Mouse (Mus musculus): ENCODE results near the gene Rcbtb2. TPM values are rescaled to one million over a fixed set of nuclear protein-coding genes. Genes with fewer than 3 reads are reported as not detected.
A peak's percentile ranks its signal among the peaks of the same experiment; 100 is the strongest.

Gene Rcbtb2
- total RNA-seq, 2 experiments from 2014 or later, result 35.9 to 69.2 TPM

GRCm38 (mm10) chr14:73181144-73181543 is 58.3 kb downstream of the Rcbtb2 start:
- no peak for ATAC-seq (ENCODE audit: poor library complexity, severe bottlenecking)

- ATAC-seq (ENCODE audit: poor library complexity, severe bottlenecking), result peak; percentile 89
Measured at GRCm38 (mm10) chr14:73186875-73187274, 64.0 kb downstream of the Rcbtb2 start.

- ATAC-seq (ENCODE audit: poor library complexity, severe bottlenecking), result no peak
Measured at GRCm38 (mm10) chr14:73199058-73199457, 76.2 kb downstream of the Rcbtb2 start.

GRCm38 (mm10) chr14:73201447-73201846 is 78.6 kb downstream of the Rcbtb2 start:
- no peak for ATAC-seq (ENCODE audit: poor library complexity, severe bottlenecking)

GRCm38 (mm10) chr14:73204016-73204415 is 81.2 kb downstream of the Rcbtb2 start:
- no peak for ATAC-seq (ENCODE audit: poor library complexity, severe bottlenecking)

GRCm38 (mm10) chr14:73209262-73209661 is 86.4 kb downstream of the Rcbtb2 start:
- no peak for ATAC-seq (ENCODE audit: poor library complexity, severe bottlenecking)

- no peak for ATAC-seq (ENCODE audit: poor library complexity, severe bottlenecking)
Measured at GRCm38 (mm10) chr14:73210196-73210595, 87.4 kb downstream of the Rcbtb2 start.

GRCm38 (mm10) chr14:73211477-73211876 is 88.6 kb downstream of the Rcbtb2 start:
- peak; percentile 38; the same call in 1 of the 2 replicates for ATAC-seq (ENCODE audit: poor library complexity, severe bottlenecking)

GRCm38 (mm10) chr14:73217062-73217461 is 94.2 kb downstream of the Rcbtb2 start:
- no peak for ATAC-seq (ENCODE audit: poor library complexity, severe bottlenecking)

GRCm38 (mm10) chr14:73222316-73222970 is 99.6 kb downstream of the Rcbtb2 start:
- peak; percentile 95 for ATAC-seq (ENCODE audit: poor library complexity, severe bottlenecking)

GRCm38 (mm10) chr14:73226346-73226745 is 103.5 kb downstream of the Rcbtb2 start:
- ATAC-seq (ENCODE audit: poor library complexity, severe bottlenecking), result no peak

GRCm38 (mm10) chr14:73226849-73227248 is 104.0 kb downstream of the Rcbtb2 start:
- no peak for ATAC-seq (ENCODE audit: poor library complexity, severe bottlenecking)

GRCm38 (mm10) chr14:73231286-73231982 is 108.6 kb downstream of the Rcbtb2 start:
- ATAC-seq (ENCODE audit: poor library complexity, severe bottlenecking), result no peak

- ATAC-seq (ENCODE audit: poor library complexity, severe bottlenecking), result peak; percentile 25; the same call in 1 of the 2 replicates
Measured at GRCm38 (mm10) chr14:73234468-73235031, 111.7 kb downstream of the Rcbtb2 start.

- peak; percentile 71 for ATAC-seq (ENCODE audit: poor library complexity, severe bottlenecking)
Measured at GRCm38 (mm10) chr14:73237848-73238321, 115.0 kb downstream of the Rcbtb2 start, which contains the start of gene Lpar6. Gene Lpar6 (plus strand): TSS chr14:73237895.

GRCm38 (mm10) chr14:73238498-73239250 is 115.8 kb downstream of the Rcbtb2 start:
- ATAC-seq (ENCODE audit: poor library complexity, severe bottlenecking), result peak; percentile 66

GRCm38 (mm10) chr14:73239291-73239690 is 116.5 kb downstream of the Rcbtb2 start:
- ATAC-seq (ENCODE audit: poor library complexity, severe bottlenecking), result peak; percentile 43; the same call in 1 of the 2 replicates

- ATAC-seq (ENCODE audit: poor library complexity, severe bottlenecking), result no peak
Measured at GRCm38 (mm10) chr14:73239857-73240256, 117.0 kb downstream of the Rcbtb2 start.

- no peak for ATAC-seq (ENCODE audit: poor library complexity, severe bottlenecking)
Measured at GRCm38 (mm10) chr14:73244061-73244597, 121.3 kb downstream of the Rcbtb2 start.

- no peak for ATAC-seq (ENCODE audit: poor library complexity, severe bottlenecking)
Measured at GRCm38 (mm10) chr14:73250056-73250455, 127.2 kb downstream of the Rcbtb2 start.

- no peak for ATAC-seq (ENCODE audit: poor library complexity, severe bottlenecking)
Measured at GRCm38 (mm10) chr14:73252276-73252675, 129.4 kb downstream of the Rcbtb2 start.
